Mouse (Mus musculus) hindbrain, embryonic 16.5 days (tissue): ENCODE data around the gene Fam19a3. TPM values are rescaled to one million over a fixed set of nuclear protein-coding genes. Genes with fewer than 3 reads are reported as not detected.
"Not testable (repeated sequence)": the region's sequence is repeated elsewhere in the genome, so short reads cannot be mapped to it uniquely, and the experiment has no call there.

ENCODE experiments used
- ATAC-seq: fragments of 200-750 bp; cut with Nextera tagmentation; 2 replicates; pipeline ENCODE4 v1.8.0; 2017; ENCODE audit warnings: moderate TSS enrichment, moderate library complexity
- H3K27ac ChIP-seq: fragments of 300-500 bp; sonication (generic); 2 replicates; pipeline ENCODE4 v1.5.1; 2014; ENCODE audit warnings: low read depth, mild to moderate bottlenecking, control low read depth, low read length, moderate library complexity
- H3K27me3 ChIP-seq: fragments of 300-500 bp; sonication (generic); replicated peaks from 2 replicates; pipeline ENCODE4 v1.6.1; 2014; ENCODE audit warnings: low read length; ENCODE audit not compliant: control insufficient read depth, insufficient read depth
- H3K36me3 ChIP-seq: fragments of 300-500 bp; sonication (generic); 2 replicates; pipeline ENCODE4 v1.6.1; 2014; ENCODE audit warnings: mild to moderate bottlenecking, low read length, moderate library complexity, mixed read lengths; ENCODE audit not compliant: control insufficient read depth, insufficient read depth
- H3K4me1 ChIP-seq: fragments of 300-500 bp; sonication (generic); 2 replicates; pipeline ENCODE4 v1.6.1; 2014; ENCODE audit warnings: low read depth, low read length; ENCODE audit not compliant: control insufficient read depth, insufficient read depth
- H3K4me2 ChIP-seq: fragments of 300-500 bp; sonication (generic); 2 replicates; pipeline ENCODE4 v1.6.1; 2014; ENCODE audit warnings: mild to moderate bottlenecking, low read length, control low read depth, moderate library complexity
- H3K4me3 ChIP-seq: fragments of 300-500 bp; sonication (generic); 2 replicates; pipeline ENCODE4 v1.5.1; 2014; ENCODE audit warnings: mild to moderate bottlenecking, low read length, control low read depth, moderate library complexity
- H3K9ac ChIP-seq: fragments of 300-500 bp; sonication (generic); 2 replicates; pipeline ENCODE4 v1.6.1; 2014; ENCODE audit warnings: low read depth, mild to moderate bottlenecking, control low read depth, low read length, moderate library complexity
- H3K9me3 ChIP-seq: fragments of 300-500 bp; sonication (generic); 2 replicates; pipeline ENCODE4 v1.6.1; 2014; ENCODE audit warnings: mild to moderate bottlenecking, low read length, moderate library complexity; ENCODE audit not compliant: control insufficient read depth
- WGBS: fragments of 180-500 bp; shearing (Covaris S2); extraction: QIAGEN DNeasy Blood & Tissue Kit; methylation state at CpG from one replicate; pipeline ENCODE4 v1.1.7; 2014; 5-methylcytosine and 5-hydroxymethylcytosine counted together
- polyA plus RNA-seq: library from polyadenylated mRNA; unstranded; fragments of >200 nt; fragmentation: Nextera tagmentation; extraction: Ambion mirVana; gene quantifications from 2 replicates; pipeline ENCODE4 v1.2.1, GENCODE M21; 2015

Fam19a3 gene
- polyA plus RNA-seq, 1 experiment from 2014 or later: 0.05 TPM

- H3K4me2 ChIP-seq, ATAC-seq, H3K9me3 ChIP-seq, H3K27ac ChIP-seq, H3K4me3 ChIP-seq, H3K4me1 ChIP-seq, H3K9ac ChIP-seq, H3K36me3 ChIP-seq, H3K27me3 ChIP-seq: not testable (repeated sequence)
- WGBS: 90% methylated on average over 7 of the region's 7 CpGs
Measured at GRCm38 (mm10) chr3:104813227-104813626, 31.6 kb upstream of the Fam19a3 start.

DNA sequence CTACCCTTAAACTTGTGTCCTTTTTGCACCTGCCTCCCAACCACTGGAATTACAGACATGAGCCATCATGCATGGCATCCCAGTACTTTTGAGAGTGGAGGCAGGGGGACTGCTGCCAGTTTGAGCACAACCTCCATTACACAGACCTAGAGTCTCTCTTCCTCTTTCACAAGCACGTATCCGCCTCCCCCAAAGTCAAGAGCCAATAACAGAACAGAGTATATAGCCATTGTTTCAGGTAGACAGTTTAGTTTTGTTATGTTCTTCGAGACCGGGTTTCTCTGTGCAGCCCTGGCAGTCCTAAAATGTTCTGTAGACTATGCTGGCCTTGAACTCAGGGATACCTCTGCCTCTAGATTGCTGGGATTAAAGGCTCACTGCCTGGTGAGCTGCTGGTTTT lies 30.6 kb upstream of the Fam19a3 start:
- H3K4me1 ChIP-seq: peaks cover 3% of the 10 kb centered on the region; the same call in 1 of the 2 replicates
- no peaks in the 10 kb centered on the region for H3K9me3 ChIP-seq
- ATAC-seq: no peak
- WGBS: 85% methylated on average over 4 of the region's 4 CpGs
- H3K4me2 ChIP-seq: no peak overlapping the region
- no peaks in the 10 kb centered on the region for H3K36me3 ChIP-seq
- H3K27ac ChIP-seq: no peak overlapping the region
- no peak overlapping the region for H3K9ac ChIP-seq
- no peaks in the 10 kb centered on the region for H3K27me3 ChIP-seq
- no peak overlapping the region for H3K4me3 ChIP-seq

- H3K4me1 ChIP-seq: no peaks in the 10 kb centered on the region
- no peak overlapping the region for H3K27ac ChIP-seq
- WGBS: 30% methylated on average over 3 of the region's 3 CpGs
- no peak overlapping the region for H3K4me2 ChIP-seq
- H3K9ac ChIP-seq: no peak overlapping the region
- H3K36me3 ChIP-seq: no peaks in the 10 kb centered on the region
- no peak overlapping the region for H3K4me3 ChIP-seq
- no peaks in the 10 kb centered on the region for H3K9me3 ChIP-seq
- H3K27me3 ChIP-seq: no peaks in the 10 kb centered on the region
- ATAC-seq: no peak
Measured at GRCm38 (mm10) chr3:104811752-104812151, 30.1 kb upstream of the Fam19a3 start.

GRCm38 (mm10) chr3:104805539-104805938 lies 23.9 kb upstream of the Fam19a3 start:
- Histone ChIP-seq H3K4me1 (no peaks in the 10 kb centered on the region), H3K4me2 (no peak overlapping the region), H3K9ac (no peak overlapping the region), H3K9me3 (no peaks in the 10 kb centered on the region), H3K27ac (no peak overlapping the region), H3K36me3 (peaks cover 3% of the 10 kb centered on the region; the same call in 1 of the 2 replicates), H3K27me3 (no peaks in the 10 kb centered on the region), H3K4me3 (no peak overlapping the region)
- WGBS: 82% methylated on average over 9 of the region's 9 CpGs
- ATAC-seq: no peak

DNA sequence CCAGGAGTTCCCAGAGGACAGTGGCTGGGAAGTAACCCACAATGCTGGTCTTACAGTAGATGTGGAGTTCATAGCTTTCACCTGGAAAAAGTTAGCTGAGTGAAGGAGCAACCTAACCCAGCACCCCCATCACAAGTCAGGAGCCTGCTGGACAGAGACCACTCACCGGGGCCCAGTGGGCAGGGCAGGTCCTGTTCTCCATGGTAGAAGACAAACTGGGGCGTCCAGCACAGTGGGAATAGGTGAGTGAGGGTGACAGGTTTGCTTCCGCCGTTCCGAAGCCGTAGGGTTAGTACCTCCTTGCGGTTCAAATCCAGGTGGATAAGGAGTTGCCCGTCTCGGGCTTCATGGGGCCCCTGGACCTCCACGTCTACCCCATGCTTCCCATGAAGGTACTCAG lies 22.7 kb upstream of the Fam19a3 start:
- no peak for ATAC-seq
- Histone ChIP-seq H3K9me3 (no peaks in the 10 kb centered on the region), H3K36me3 (peaks cover 5% of the 10 kb centered on the region; the same call in 1 of the 2 replicates), H3K27ac (no peak overlapping the region), H3K4me1 (no peaks in the 10 kb centered on the region), H3K9ac (no peak overlapping the region), H3K4me2 (no peak overlapping the region), H3K4me3 (no peak overlapping the region), H3K27me3 (no peaks in the 10 kb centered on the region)
- WGBS: 94% methylated on average over 10 of the region's 10 CpGs

- H3K36me3 ChIP-seq: peaks cover 5% of the 10 kb centered on the region; the same call in 1 of the 2 replicates
- no peak for ATAC-seq
Measured at GRCm38 (mm10) chr3:104801481-104801880, 19.8 kb upstream of the Fam19a3 start.

GRCm38 (mm10) chr3:104800681-104801080 lies 19.0 kb upstream of the Fam19a3 start:
- H3K4me2 ChIP-seq: no peak overlapping the region
- 94% methylated on average over 11 of the region's 11 CpGs for WGBS
- H3K4me3 ChIP-seq: no peak overlapping the region
- H3K27me3 ChIP-seq: no peaks in the 10 kb centered on the region
- H3K9ac ChIP-seq: no peak overlapping the region
- no peaks in the 10 kb centered on the region for H3K9me3 ChIP-seq
- no peaks in the 10 kb centered on the region; the same call in 1 of the 2 replicates for H3K4me1 ChIP-seq
- no peak overlapping the region for H3K27ac ChIP-seq
- no peak for ATAC-seq
- peaks cover 5% of the 10 kb centered on the region; the same call in 1 of the 2 replicates for H3K36me3 ChIP-seq

More at GRCm38 (mm10) chr3:104801481-104801880, 19.8 kb upstream of the Fam19a3 start:
- WGBS: 82% methylated on average over 6 of the region's 6 CpGs
- Histone ChIP-seq H3K9me3 (no peaks in the 10 kb centered on the region), H3K9ac (no peak overlapping the region), H3K4me3 (no peak overlapping the region), H3K4me1 (no peaks in the 10 kb centered on the region), H3K27me3 (no peaks in the 10 kb centered on the region), H3K27ac (no peak overlapping the region), H3K4me2 (no peak overlapping the region)

- WGBS: 85% methylated on average over 15 of the region's 15 CpGs
- peaks cover 5% of the 10 kb centered on the region; the same call in 1 of the 2 replicates for H3K36me3 ChIP-seq
- ATAC-seq: no peak
- H3K9me3 ChIP-seq: no peaks in the 10 kb centered on the region
- no peaks in the 10 kb centered on the region for H3K27me3 ChIP-seq
- H3K4me2 ChIP-seq: no peak overlapping the region
- no peak overlapping the region for H3K9ac ChIP-seq
- H3K4me1 ChIP-seq: peaks cover 5% of the 10 kb centered on the region
- H3K27ac ChIP-seq: no peak overlapping the region
- no peak overlapping the region for H3K4me3 ChIP-seq
Measured at GRCm38 (mm10) chr3:104796430-104797082, 14.9 kb upstream of the Fam19a3 start.

DNA sequence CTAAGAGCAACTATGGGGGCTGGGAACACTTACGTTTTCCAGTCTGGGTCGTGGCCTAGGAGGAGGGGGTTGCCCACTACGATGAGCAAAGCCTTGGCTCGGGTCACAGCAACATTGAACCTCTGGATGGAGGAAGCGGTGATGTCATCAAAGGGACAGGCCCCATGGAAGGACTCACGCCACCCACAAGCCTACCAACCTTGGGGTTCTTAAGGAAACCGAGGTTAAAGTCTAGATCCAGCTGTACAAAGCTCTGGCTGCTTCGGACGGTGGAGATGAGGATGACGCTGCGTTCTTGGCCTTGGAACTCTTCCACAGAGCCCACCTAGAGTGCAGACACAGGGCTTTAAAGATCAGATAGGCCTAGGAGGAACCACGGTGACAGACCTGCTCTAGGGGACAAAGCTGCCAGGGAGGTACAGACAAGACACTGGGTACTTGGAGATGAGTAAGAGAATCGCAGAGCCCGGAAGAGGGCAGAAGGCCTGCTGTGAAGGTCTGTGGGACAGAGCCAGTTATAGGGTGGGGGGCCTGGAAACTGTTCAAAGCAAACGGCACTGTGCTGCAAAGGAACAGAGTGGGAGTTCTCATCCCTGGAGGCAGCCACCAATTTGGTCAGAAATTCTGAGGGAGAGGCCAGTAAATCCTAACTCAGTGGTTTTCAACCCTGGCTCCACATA lies 14.2 kb upstream of the Fam19a3 start:
- H3K27me3 ChIP-seq: no peaks in the 10 kb centered on the region
- H3K9ac ChIP-seq: no peak overlapping the region
- H3K4me1 ChIP-seq: peaks cover 8% of the 10 kb centered on the region
- ATAC-seq: no peak
- H3K36me3 ChIP-seq: peaks cover 3% of the 10 kb centered on the region; the same call in 1 of the 2 replicates
- H3K4me3 ChIP-seq: no peak overlapping the region
- H3K9me3 ChIP-seq: no peaks in the 10 kb centered on the region
- 69% methylated on average over 15 of the region's 15 CpGs for WGBS
- H3K4me2 ChIP-seq: no peak overlapping the region
- H3K27ac ChIP-seq: no peak overlapping the region
